Mouse (Mus musculus): Measurements from ENCODE around the gene Gkn1.

- no peak for TF ChIP-seq HCFC1 (IDR thresholded peaks at IDR 0.05; ENCODE audit: borderline replicate concordance, insufficient read depth, low read length)
- no peak for TF ChIP-seq CHD2 (IDR thresholded peaks at IDR 0.05; ENCODE audit: low read depth, low read length)
- TF ChIP-seq MAFK (IDR thresholded peaks at IDR 0.05; ENCODE audit: insufficient read depth, low read depth, low read length): no peak
- no peak for TF ChIP-seq ZC3H11A (IDR thresholded peaks at IDR 0.05; ENCODE audit: borderline replicate concordance, low read depth, low read length)
- no peak for TF ChIP-seq ZNF384 (IDR thresholded peaks at IDR 0.05; ENCODE audit: low read depth, low read length)
Observed at GRCm38 (mm10) chr6:87332380-87332779, 18.4 kb downstream of the Gkn1 start.
